ENCODE assay signal across 8 mouse cellular contexts in the genomic region with DNA sequence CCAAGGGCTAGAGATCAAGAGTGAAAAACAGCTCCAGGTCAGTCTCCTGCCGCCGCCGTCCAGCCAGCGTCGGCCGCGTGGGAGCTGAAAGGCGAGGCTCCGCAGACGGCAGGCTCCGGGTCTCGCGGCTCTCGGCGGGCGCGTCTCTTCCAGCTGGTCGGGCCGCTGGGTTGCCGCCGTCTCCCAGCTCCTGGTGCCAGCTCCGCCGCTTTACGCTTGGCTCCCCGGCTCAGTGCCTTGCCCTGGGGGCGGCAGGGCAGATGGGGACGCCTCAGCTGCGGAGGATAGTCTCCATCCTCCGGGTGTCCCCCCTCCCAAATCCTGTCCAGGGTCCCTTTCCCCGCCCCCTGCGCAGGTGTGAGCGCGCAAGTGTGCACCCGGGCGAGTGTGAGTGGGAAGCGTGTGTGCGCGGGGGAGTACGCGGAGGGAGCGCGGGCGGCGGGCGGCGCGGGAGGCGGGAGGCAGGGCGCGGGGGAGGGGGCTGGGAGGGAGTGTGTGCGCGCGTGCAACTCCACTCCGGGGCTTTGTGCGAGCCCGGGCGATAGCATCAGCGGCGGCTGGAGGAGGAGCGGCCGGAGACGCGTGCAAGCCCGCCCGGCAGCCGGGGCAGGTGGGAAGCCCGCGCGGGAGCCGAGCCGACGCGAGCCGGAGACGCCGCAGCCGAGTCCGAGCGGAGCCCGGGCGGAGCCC. TPM values are rescaled to one million over a fixed set of nuclear protein-coding genes. Genes with fewer than 3 reads are reported as not detected.
A peak's percentile ranks its signal among the peaks of the same experiment; 100 is the strongest.
DNase-seq lines count a peak whose midpoint lies in the region; ATAC-seq lines count a peak whose summit lies in the region.

No protein-coding gene starts in this region.

- peaks cover 100% of the 10 kb centered on the region for H3K27me3 ChIP-seq in heart, embryonic 14.5 days (ENCODE audit: control insufficient read depth, insufficient read depth, low read length)
- peaks cover 100% of the 10 kb centered on the region for H3K27me3 ChIP-seq in embryonic facial prominence, embryonic 14.5 days (replicated peaks; ENCODE audit: control insufficient read depth, insufficient read depth, low read length)
- peaks cover 90% of the 10 kb centered on the region for H3K27me3 ChIP-seq in neural tube, embryonic 11.5 days (ENCODE audit: control insufficient read depth, insufficient read depth, low read length)

- H3K4me2 ChIP-seq in heart, embryonic 14.5 days (ENCODE audit: low read length): peak overlapping the region; percentile 61
- H3K4me2 ChIP-seq in embryonic facial prominence, embryonic 14.5 days (ENCODE audit: low read depth, low read length): peak overlapping the region; percentile 71
- peak overlapping the region; percentile 80 for H3K4me2 ChIP-seq in neural tube, embryonic 11.5 days (ENCODE audit: low read depth)

- no peak for ATAC-seq in heart, embryonic 14.5 days (ENCODE audit: insufficient number of reproducible peaks, insufficient read depth, low FRiP score, low read depth)
- peak; percentile 83 for ATAC-seq in embryonic facial prominence, embryonic 14.5 days (ENCODE audit: low read depth)
- peak; percentile 32; the same call in 1 of the 2 replicates for ATAC-seq in neural tube, embryonic 11.5 days (ENCODE audit: insufficient read depth, low FRiP score, low TSS enrichment)
- ATAC-seq in megakaryocyte progenitor cell, adult 5-6 weeks (replicated peaks; ENCODE audit: poor library complexity): no peak

- no peak overlapping the region for H3K9ac ChIP-seq in heart, embryonic 14.5 days (ENCODE audit: low read length)
- peak overlapping the region; percentile 45; the same call in 1 of the 2 replicates for H3K9ac ChIP-seq in embryonic facial prominence, embryonic 14.5 days (ENCODE audit: low read depth, low read length)
- H3K9ac ChIP-seq in neural tube, embryonic 11.5 days (ENCODE audit: low read length): peak overlapping the region; percentile 61

- DNase-seq in heart, adult 9 months (ENCODE audit: low spot score in 2 of 2): no peak
- peak; percentile 72 for DNase-seq in R1 (ENCODE audit: low read depth, low spot score)
- peak; percentile 80 for DNase-seq in embryonic facial prominence, embryonic 14.5 days (ENCODE audit: low spot score)
- peak; percentile 48 to 70 for DNase-seq in layer of hippocampus, postnatal 10 days (ENCODE audit: low spot score in 2 of 2)
- DNase-seq in neural tube, embryonic 11.5 days (ENCODE audit: low spot score): peak; percentile 77
- no peak for DNase-seq in spleen, postnatal 4 days (ENCODE audit: low spot score in 2 of 2)

- peak overlapping the region; percentile 14 to 37; a peak in 3 of 4 replicates for H3K4me3 ChIP-seq in heart, embryonic 14.5 days (ENCODE audit: control insufficient read depth in 1 of 2, insufficient read depth in 1 of 2, low read depth in 1 of 2, low read length in 2 of 2)
- peak overlapping the region; percentile 43 for H3K4me3 ChIP-seq in embryonic facial prominence, embryonic 14.5 days (ENCODE audit: low read depth, low read length)
- peak overlapping the region; percentile 46 for H3K4me3 ChIP-seq in neural tube, embryonic 11.5 days (ENCODE audit: low read depth, low read length)

- WGBS in heart, embryonic 14.5 days: under 1% methylated on average over 78 of the region's 81 CpGs
- WGBS in embryonic facial prominence, embryonic 14.5 days: 1% methylated on average over 22 of the region's 81 CpGs
- 0% methylated on average over 53 of the region's 81 CpGs for WGBS in neural tube, embryonic 11.5 days

- no peak overlapping the region for H3K27ac ChIP-seq in heart, embryonic 14.5 days (replicated peaks in 1 of 2; ENCODE audit: control insufficient read depth in 1 of 2, insufficient read depth in 1 of 2, low read depth in 2 of 2, low read length in 2 of 2)
- no peak overlapping the region for H3K27ac ChIP-seq in embryonic facial prominence, embryonic 14.5 days (replicated peaks; ENCODE audit: low read depth, low read length)
- peak overlapping the region; percentile 72 for H3K27ac ChIP-seq in neural tube, embryonic 11.5 days (ENCODE audit: low read depth, low read length)

- peaks cover 3 to 21% of the 10 kb centered on the region in 2 experiments; a peak in 3 of 4 replicates for H3K4me1 ChIP-seq in heart, embryonic 14.5 days (ENCODE audit: control insufficient read depth in 2 of 2, insufficient read depth in 2 of 2, low read length in 2 of 2)
- peaks cover 7% of the 10 kb centered on the region; the same call in 1 of the 2 replicates for H3K4me1 ChIP-seq in embryonic facial prominence, embryonic 14.5 days (ENCODE audit: control insufficient read depth, insufficient read depth, low read length)
- H3K4me1 ChIP-seq in neural tube, embryonic 11.5 days (ENCODE audit: control insufficient read depth, insufficient read depth, low read length): peaks cover 44% of the 10 kb centered on the region

- no peaks in the 10 kb centered on the region for H3K9me3 ChIP-seq in heart, embryonic 14.5 days (ENCODE audit: control insufficient read depth, low read length)
- no peaks in the 10 kb centered on the region for H3K9me3 ChIP-seq in embryonic facial prominence, embryonic 14.5 days (ENCODE audit: control insufficient read depth, low read length)
- H3K9me3 ChIP-seq in neural tube, embryonic 11.5 days (ENCODE audit: control insufficient read depth, low read length): no peaks in the 10 kb centered on the region

- no peaks in the 10 kb centered on the region for H3K36me3 ChIP-seq in heart, embryonic 14.5 days (ENCODE audit: control insufficient read depth, insufficient read depth, low read length)
- H3K36me3 ChIP-seq in embryonic facial prominence, embryonic 14.5 days (ENCODE audit: control insufficient read depth, insufficient read depth, low read length): no peaks in the 10 kb centered on the region
- H3K36me3 ChIP-seq in neural tube, embryonic 11.5 days (ENCODE audit: control insufficient read depth, insufficient read depth, low read length): no peaks in the 10 kb centered on the region

RNA-seq across cellular contexts. Expression of a gene that starts 0.5 kb away (rescaled TPM):
- 0.15 and 0.22 TPM in 2 replicates for polyA plus RNA-seq in heart, embryonic 14.5 days (2014; fragmentation: Nextera tagmentation; extraction: Ambion mirVana)
- polyA plus RNA-seq in embryonic facial prominence, embryonic 14.5 days (2014; fragmentation: Nextera tagmentation; extraction: Ambion mirVana): 0.39 and 0.59 TPM in 2 replicates
- total RNA-seq in layer of hippocampus, postnatal 10 days (2021): 10 to 100 TPM; 32.8 to 34.5 TPM
- 1.3 and 1.4 TPM in 2 replicates for polyA plus RNA-seq in neural tube, embryonic 11.5 days (2014; fragmentation: Nextera tagmentation; extraction: Ambion mirVana)
- not detected in 2 replicates for total RNA-seq in megakaryocyte progenitor cell, adult 5-6 weeks (2015)
- not detected in 2 replicates for total RNA-seq in megakaryocyte progenitor cell, adult 5-6 weeks (2017)

Comparison
In these comparisons a context has a peak if more than half of its experiments do, and no peak if none do; other contexts are left out.
1. ATAC-seq: peak in embryonic facial prominence, embryonic 14.5 days (single experiment) and neural tube, embryonic 11.5 days (single experiment); none in heart, embryonic 14.5 days (single experiment) and megakaryocyte progenitor cell, adult 5-6 weeks (single experiment).
2. DNase-seq: peak in R1 (single experiment), embryonic facial prominence, embryonic 14.5 days (single experiment), layer of hippocampus, postnatal 10 days (2 of 2) and neural tube, embryonic 11.5 days (single experiment); none in heart, adult 9 months (0 of 2) and spleen, postnatal 4 days (0 of 2).
3. Peak in every context shown above with its lines, with median percentiles within 50 percentile points of each other: H3K4me2 ChIP-seq and H3K4me3 ChIP-seq.